8 mouse cellular contexts compared by ENCODE assay signal in genomic region chr11:89839671-89840327, GRCm38 (mm10).
DNase-seq lines count a peak whose midpoint lies in the region; ATAC-seq lines count a peak whose summit lies in the region.

No protein-coding gene starts in this region.

- H3K9ac ChIP-seq in hindbrain, embryonic 13.5 days = no peak overlapping the region
- H3K9ac ChIP-seq in midbrain, embryonic 14.5 days (replicated peaks; ENCODE audit: low read length) = 0 out of 2 replicates have a peak overlapping the region, but pooled peaks have one; percentile 6

- H3K4me1 ChIP-seq in hindbrain, embryonic 13.5 days (replicated peaks) = peaks cover 13% of the 10 kb centered on the region
- H3K4me1 ChIP-seq in midbrain, embryonic 14.5 days (ENCODE audit: control insufficient read depth, insufficient read depth, low read length) = peaks cover 5% of the 10 kb centered on the region; the same call in 1 of the 2 replicates

- H3K36me3 ChIP-seq in hindbrain, embryonic 13.5 days = no peaks in the 10 kb centered on the region
- H3K36me3 ChIP-seq in midbrain, embryonic 14.5 days (ENCODE audit: control insufficient read depth, insufficient read depth, low read length) = no peaks in the 10 kb centered on the region

- H3K4me3 ChIP-seq in hindbrain, embryonic 13.5 days = no peak overlapping the region
- H3K4me3 ChIP-seq in midbrain, embryonic 14.5 days (replicated peaks; ENCODE audit: low read depth, low read length) = no peak overlapping the region

- peak; percentile 1 for DNase-seq in cerebellum, adult 8-10 months
- no peak for DNase-seq in cerebellum, adult 11-12 months
- DNase-seq in right cerebral cortex, adult 18-20 months = peak; percentile 5
- DNase-seq in right cerebral cortex, postnatal 36 days (ENCODE audit: low spot score in 2 of 2) = no peak
- DNase-seq in midbrain, embryonic 14.5 days = peak; percentile 65
- DNase-seq in adipocyte (ENCODE audit: low spot score) = no peak

- H3K27ac ChIP-seq in hindbrain, embryonic 13.5 days = peak overlapping the region; percentile 53
- H3K27ac ChIP-seq in midbrain, embryonic 14.5 days (replicated peaks; ENCODE audit: low read depth, low read length) = 0 out of 2 replicates have a peak overlapping the region, but pooled peaks have one; percentile 37

- no peaks in the 10 kb centered on the region for H3K9me3 ChIP-seq in hindbrain, embryonic 13.5 days
- H3K9me3 ChIP-seq in midbrain, embryonic 14.5 days (ENCODE audit: control insufficient read depth, low read length) = no peaks in the 10 kb centered on the region

- WGBS in hindbrain, embryonic 13.5 days = 13% methylated on average over 6 of the region's 6 CpGs
- 14% methylated on average over 6 of the region's 6 CpGs for WGBS in midbrain, embryonic 14.5 days

- H3K4me2 ChIP-seq in hindbrain, embryonic 13.5 days = no peak overlapping the region
- H3K4me2 ChIP-seq in midbrain, embryonic 14.5 days (ENCODE audit: low read length) = 0 out of 2 replicates have a peak overlapping the region, but pooled peaks have one; percentile 4

- no peaks in the 10 kb centered on the region for H3K27me3 ChIP-seq in hindbrain, embryonic 13.5 days
- H3K27me3 ChIP-seq in midbrain, embryonic 14.5 days (ENCODE audit: control insufficient read depth, insufficient read depth, low read length) = no peaks in the 10 kb centered on the region

- 0 out of 2 replicates have a peak, but pooled peaks have one; percentile 52 for ATAC-seq in hindbrain, embryonic 13.5 days (ENCODE audit: low FRiP score)
- ATAC-seq in midbrain, embryonic 14.5 days (ENCODE audit: low FRiP score, low TSS enrichment) = no peak
- no peak for ATAC-seq in erythroid progenitor cell, adult 5-6 weeks (replicated peaks; ENCODE audit: low FRiP score, poor library complexity, severe bottlenecking)

Comparison
In these comparisons a context has a peak if more than half of its experiments do, and no peak if none do; other contexts are left out.
1. DNase-seq: peak in cerebellum, adult 8-10 months (single experiment), right cerebral cortex, adult 18-20 months (single experiment) and midbrain, embryonic 14.5 days (single experiment); none in cerebellum, adult 11-12 months (single experiment), right cerebral cortex, postnatal 36 days (0 of 2) and adipocyte (single experiment).